Mouse (Mus musculus): ENCODE results near the gene Celf2.

Gene Celf2

DNA sequence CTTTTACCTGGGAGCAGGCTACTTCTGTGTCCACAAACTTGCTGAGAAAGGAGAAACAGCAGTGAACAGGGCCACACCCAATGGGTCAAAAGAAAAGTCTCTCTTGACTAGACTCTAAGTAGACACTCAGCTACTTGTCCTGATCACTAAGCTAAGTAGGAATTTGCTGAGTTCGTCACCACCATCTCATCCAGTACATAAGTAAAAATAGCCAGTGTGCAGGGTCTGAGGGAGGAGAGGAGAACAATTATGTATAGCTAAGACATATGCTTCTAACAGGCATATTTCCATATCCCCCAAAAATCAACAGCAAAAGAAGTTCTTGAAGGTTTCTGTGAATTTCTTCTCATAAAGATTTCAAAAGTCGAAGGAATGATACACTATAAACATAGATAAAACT is 615.8 kb downstream of the Celf2 start:
- DNase-seq, result no peak

DNA sequence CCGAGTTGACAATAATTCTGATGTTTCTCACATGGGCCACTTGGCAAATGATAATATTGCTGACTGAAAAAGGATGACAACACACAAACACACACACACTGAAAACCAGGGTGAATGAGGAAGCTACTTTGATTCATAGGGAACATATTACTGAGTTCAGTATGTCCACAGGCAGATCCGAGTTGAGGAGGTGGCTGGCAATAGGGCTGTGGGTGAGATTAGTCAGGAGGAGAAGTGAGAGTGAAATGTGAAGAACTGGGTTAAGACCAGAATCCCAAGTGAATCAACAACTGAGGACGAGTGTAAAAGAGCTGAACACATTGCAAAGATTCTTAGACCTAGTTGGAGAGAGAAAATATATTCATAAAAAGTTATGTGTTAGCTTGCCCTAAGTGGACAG is 616.3 kb downstream of the Celf2 start:
- no peak for DNase-seq

DNA sequence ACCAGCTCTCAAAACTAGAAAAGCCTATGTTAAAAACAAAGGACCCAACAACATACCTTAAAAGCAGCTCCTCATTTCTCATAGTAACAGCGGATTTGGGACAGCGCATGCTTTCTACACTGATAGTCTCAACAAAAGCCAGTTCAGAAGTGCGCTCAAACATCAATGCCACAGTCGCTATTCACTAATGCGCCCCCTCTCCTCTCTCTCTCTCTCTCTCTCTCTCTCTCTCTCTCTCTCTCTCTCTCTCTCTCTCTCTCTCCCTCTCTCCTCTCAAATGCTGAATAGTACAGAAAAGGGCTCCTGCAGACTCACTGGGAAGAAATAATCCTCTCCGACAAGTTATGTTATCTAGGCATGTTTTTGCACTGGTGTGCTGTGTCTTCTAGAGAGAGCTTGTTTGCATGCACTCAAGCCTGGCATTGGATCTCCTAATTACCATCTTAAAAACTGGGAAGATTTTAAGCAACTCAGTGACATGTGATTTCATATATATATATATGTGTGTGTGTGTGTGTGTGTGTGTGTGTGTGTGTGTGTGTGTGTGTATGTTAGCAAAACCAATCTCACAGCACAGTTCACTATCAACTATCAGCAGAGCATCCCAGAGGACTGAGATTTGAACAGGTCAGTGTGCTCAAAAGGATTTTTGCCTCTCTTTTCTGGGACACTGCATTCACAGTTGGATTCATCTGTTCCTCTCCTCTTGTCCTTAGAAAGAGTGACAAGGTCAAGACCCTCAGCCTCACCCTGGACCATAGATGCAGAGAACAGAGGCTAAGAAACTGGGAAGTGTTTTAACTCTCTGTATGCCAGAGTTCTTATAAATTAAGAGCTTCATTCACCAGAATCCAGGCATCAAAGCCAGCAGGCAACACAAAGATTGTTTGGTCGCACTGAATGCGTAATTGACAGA is 624.3 kb downstream of the Celf2 start:
- DNase-seq, result no peak

DNA sequence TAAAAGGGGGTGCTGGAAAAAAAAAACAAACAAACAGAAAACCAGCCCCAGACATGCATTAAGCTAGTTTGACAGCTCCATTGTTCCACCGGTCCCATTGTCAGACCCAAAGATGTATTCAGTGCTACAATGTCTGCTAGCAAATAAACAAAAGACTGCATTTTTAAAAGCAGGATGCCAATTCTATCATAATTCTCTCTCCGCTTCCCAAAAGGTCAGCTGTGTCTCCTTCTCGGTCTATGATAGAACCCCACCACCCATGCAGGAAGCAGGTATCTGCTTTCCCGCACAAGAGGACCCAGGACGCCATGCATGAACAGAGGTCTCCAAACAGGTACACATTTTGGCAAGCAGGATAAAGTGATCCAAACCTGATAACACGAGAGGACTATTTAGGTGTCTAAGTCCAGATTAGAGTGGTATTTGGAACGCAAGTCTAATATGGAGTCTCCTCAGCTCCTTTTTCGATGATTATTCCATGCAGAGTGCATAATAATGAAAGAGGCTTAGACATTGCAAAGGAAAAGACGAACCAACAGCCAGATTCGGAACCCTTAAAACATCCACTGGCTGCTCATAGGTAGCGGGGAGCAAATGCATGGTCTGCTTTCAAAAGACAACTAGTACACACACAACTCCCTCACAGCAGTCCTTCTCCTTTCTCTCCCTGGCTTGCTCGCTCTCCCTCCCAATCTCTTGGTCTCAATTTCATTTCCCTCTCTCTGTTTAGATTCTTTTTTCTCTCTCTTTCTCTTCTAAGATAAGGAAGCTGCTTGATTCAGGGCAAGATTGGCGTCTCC is 625.2 kb downstream of the Celf2 start:
- no peak for DNase-seq

- DNase-seq, result no peak
These were observed 627.0 kb downstream of the Celf2 start for GRCm38 (mm10) chr2:6882236-6882885.

DNA sequence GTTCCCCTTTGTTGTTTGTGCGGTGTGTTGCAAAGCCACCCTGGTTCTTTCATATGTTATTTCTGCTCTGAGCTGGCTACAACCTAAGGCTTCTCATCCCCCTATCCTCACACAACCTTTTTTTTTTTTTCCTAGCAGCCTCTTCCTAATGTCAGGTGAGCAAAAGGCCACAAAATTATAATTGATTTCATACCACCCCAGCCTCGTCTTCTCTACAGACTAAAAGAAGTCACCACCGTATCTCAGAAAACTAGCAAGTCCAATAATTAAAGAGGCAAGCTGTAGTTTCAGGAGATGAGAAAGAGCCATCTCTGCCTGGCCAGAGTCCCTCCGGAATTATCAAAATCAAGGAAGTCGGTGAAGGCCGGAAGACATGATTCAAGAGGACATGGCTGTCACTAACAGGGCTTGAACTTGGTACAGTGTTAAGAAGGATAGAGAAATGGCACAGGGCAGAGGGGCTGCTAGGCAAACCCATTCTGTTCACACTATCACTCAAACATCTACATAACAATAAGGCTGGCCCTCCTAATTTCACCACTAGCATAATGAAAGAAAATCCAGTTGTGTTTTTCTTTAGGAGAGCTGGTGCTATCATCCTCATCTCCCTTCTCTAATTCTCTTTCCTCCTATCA is 628.3 kb downstream of the Celf2 start:
- DNase-seq, result no peak

- no peak for DNase-seq
These were observed 632.3 kb downstream of the Celf2 start for GRCm38 (mm10) chr2:6877094-6877493.

GRCm38 (mm10) chr2:6876547-6876946 is 632.8 kb downstream of the Celf2 start:
- no peak for DNase-seq

- DNase-seq, result no peak
These were observed 634.2 kb downstream of the Celf2 start for GRCm38 (mm10) chr2:6875071-6875611.

GRCm38 (mm10) chr2:6874266-6874955 is 635.0 kb downstream of the Celf2 start:
- peak; percentile 57 for DNase-seq

DNA sequence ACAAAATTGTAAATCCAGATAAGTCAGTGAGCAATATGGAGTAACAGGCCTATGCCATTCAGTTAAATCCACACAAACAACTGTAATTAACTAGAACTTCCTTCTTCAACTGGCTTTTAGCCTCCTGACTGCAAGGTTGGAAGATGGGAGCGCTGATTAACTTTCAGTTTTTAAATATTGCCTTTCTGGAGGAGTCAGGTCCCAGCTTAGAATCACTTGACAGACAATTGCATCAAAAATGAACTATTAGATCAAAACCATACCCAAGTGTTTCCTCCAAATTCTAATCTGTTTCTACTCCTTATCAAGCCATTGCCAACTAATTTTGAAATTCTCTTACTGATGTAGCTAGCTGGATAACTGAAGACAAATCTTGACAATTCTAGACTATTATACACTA is 635.7 kb downstream of the Celf2 start:
- no peak for DNase-seq

GRCm38 (mm10) chr2:6872894-6873255 is 636.5 kb downstream of the Celf2 start:
- no peak for DNase-seq

GRCm38 (mm10) chr2:6872131-6872893 is 637.1 kb downstream of the Celf2 start:
- DNase-seq, result peak; percentile 81

DNA sequence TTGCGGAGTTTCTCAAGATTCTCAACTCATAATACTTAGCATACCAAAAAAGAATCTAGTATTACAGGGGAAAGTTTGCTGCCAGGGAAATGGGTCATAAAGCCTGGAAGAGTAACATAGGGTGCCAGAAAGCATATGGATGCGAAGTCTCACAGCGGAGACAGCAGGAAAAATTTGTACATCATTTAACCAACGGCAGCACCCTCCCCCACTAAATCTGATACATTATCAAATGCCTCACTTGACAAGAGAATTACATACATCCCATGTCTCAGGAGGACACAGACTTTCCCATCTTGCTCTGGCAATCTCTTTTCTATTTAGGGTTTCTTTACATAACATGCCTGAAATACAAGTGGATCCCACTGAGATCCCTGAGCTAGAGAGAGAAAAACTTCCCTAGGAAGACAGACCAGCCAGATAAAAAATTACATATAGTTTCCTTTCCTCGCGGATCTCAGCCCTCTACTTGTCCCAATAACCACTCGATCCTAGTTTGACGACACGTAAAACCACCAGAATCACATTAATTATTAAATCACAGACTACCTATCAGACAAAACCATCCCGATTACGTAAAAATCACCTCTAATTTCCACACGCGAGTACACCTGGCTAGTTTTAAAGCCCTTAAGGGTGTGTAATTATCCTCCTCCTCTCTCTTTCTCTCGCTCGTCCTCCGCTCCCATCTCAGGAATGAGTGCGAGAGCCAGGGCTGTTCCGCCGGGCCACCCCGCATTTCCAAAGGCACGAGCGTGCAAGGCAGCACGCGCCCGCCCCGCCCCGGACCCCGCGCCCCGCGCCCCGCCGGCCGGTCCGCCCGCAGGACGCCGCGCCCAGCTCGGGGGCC is 637.9 kb downstream of the Celf2 start:
- DNase-seq, result peak; percentile 53

DNA sequence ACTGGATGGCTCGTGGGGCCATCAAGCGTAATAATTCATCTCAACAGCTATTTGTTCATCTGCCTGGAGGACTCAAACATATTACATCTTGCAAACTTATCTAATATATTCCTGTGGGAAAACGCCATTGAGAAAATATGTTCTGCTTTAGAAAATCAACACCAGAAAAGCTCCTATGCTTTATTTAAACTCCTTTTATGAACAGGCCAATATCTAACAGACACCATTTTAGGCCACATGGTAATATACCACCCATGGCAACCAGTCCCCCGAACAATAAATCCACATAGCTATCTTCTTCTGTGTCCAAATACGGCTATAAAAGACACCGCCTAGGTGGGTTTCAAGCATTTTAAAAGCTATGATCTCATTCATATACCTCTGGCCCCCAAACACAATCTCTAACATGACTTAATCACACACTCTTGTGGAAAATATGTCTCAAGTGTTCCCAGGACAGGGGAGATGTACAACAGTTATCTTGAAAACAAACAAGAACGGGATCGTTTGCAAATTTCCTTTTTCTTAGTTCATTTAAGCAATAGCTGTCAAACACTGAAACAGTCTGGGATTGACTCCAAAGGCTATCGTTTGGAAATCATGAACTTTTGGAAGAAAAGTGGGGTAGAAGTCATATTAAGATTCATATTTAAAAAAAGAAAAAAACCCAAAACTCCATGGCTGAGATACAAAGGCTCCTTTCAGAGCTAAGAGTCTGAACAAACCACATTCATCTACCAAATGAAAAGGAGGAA is 639.2 kb downstream of the Celf2 start:
- no peak for DNase-seq

DNA sequence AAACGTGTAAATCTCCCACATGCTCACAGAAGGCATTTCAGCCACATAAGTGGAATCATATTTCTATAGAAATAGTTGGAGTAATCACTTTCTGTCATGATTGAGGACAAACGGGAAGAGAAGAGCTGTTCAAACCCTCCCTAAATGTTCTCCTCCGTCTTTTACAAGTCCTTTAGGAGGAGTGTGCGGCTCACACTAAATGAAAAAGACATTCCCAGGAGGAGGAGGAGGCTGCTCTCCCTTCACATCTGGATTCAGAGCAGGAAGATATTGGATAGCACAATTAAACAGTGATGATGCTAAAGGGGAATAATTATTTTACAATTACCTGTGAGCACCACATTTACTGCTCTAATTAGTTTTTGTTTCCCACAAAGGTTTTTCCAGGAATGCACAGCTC is 642.1 kb downstream of the Celf2 start:
- no peak for DNase-seq

GRCm38 (mm10) chr2:6865785-6866184 is 643.6 kb downstream of the Celf2 start:
- no peak for DNase-seq

GRCm38 (mm10) chr2:6850102-6850644 is 659.2 kb downstream of the Celf2 start:
- no peak for DNase-seq

DNA sequence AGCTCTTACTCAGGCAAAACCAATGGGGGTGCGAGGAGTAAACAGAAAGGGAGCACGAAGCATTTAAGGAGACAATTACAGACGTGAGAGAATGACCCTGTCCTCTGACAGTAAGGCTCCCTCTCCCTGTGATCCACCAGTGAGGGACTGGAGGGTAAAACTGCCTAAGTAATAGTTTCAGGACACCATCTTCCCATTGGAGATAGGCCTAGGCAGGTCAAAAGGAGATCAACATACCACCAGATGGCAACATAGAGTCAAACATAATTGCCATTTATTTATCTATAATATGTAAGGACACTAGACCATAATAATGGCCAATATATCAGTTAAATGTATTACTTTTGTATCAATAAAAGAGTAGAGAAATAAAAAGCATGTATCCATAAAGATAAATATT is 660.0 kb downstream of the Celf2 start:
- DNase-seq, result no peak
